Mouse (Mus musculus): ENCODE measurements around the gene Rbm5. TPM values are rescaled to one million over a fixed set of nuclear protein-coding genes. Genes with fewer than 3 reads are reported as not detected.

Rbm5 gene
- polyA plus RNA-seq (2015; fragmentation: Nextera tagmentation; extraction: Ambion mirVana): 183 and 187 TPM in 2 replicates

DNA sequence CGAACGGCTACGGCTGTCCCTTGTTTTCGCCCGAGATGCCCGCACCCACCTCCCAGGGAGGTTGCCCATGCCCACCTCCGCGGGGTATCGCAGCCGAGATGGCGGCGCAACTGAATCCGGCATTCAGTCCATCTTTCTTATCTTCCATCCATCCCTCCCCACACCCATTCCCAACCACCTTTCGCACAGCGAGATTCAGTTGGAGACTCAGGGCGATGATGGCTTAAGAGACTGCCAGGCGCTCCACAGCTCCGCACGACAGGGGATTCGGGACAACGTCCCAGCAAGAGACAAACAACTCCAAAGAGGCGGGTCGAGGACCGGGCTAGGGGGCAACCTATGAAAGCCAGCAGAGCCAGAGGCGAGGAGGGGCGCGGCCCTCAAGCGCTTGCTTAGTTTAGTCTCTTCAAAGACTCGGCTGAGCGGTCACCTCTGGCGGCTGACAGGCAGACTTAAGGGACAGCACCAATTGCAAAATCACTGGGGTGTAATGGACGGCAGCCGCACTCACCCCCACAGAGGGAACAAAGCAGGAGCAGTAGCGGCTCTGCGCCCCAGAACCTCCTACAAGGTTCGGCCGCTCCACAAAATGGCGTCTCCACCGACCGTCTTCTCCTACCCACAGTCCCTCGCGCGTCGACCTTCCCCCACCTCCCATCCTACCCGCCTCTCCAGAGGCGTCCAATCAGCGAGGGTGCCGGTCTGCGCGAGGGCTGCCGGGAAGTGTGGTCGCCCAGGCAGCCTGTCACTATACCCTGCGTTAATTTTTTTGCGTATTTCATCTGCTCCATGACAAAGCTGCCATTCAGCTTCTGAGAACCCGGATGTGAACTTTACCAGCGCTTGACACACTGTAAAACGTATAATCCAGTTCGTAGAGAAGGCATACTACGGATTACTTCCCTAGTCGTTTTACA, at the start of gene Rbm5:
Gene Rbm5 (minus strand): TSS at position 623 of the 917 bp plus-strand sequence.
- H3K36me3 ChIP-seq (ENCODE audit: control insufficient read depth, insufficient read depth, low read length): peaks cover 15% of the 10 kb centered on the region
- ATAC-seq (ENCODE audit: insufficient read depth, low FRiP score): peak; percentile 100
- H3K4me3 ChIP-seq (replicated peaks; ENCODE audit: low read length): peak within 1 kb of the TSS; percentile 100
- peaks cover 8% of the 10 kb centered on the region for H3K4me1 ChIP-seq (ENCODE audit: control insufficient read depth, insufficient read depth, low read length)
- under 1% methylated on average over 60 of the region's 60 CpGs for WGBS
- H3K27ac ChIP-seq (ENCODE audit: low read length): peak within 1 kb of the TSS; percentile 91
- H3K4me2 ChIP-seq (ENCODE audit: low read depth, low read length): peak within 1 kb of the TSS; percentile 76
- no peaks in the 10 kb centered on the region for H3K27me3 ChIP-seq (ENCODE audit: control insufficient read depth, insufficient read depth, low read length)
- H3K9ac ChIP-seq (ENCODE audit: low read length): peak within 1 kb of the TSS; percentile 99
- H3K9me3 ChIP-seq (replicated peaks; ENCODE audit: control insufficient read depth, low read length): no peaks in the 10 kb centered on the region

DNA sequence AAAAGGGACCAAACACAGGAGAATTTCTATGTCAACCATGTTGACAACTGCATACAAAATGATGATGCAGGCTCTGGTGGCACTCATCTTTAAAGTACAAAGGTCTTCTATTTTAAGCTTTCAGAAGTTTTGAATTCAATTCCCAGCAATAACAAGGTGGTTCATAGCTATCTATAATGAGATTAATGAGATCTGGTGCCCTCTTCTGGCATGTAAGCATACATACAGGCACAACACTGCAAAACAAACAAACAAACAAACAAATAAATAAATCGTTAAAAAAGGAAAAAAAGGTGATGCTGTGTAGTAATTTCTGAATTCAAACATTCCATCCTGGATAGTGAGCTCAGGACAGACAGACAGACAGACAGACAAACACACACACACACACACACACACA, 41.3 kb upstream of the Rbm5 start:
- H3K4me2 ChIP-seq (ENCODE audit: low read depth, low read length): no peak overlapping the region
- ATAC-seq (ENCODE audit: insufficient read depth, low FRiP score): no peak
- H3K9me3 ChIP-seq (replicated peaks; ENCODE audit: control insufficient read depth, low read length): no peaks in the 10 kb centered on the region
- no peaks in the 10 kb centered on the region for H3K27me3 ChIP-seq (ENCODE audit: control insufficient read depth, insufficient read depth, low read length)
- H3K9ac ChIP-seq (ENCODE audit: low read length): no peak overlapping the region
- H3K27ac ChIP-seq (ENCODE audit: low read length): no peak overlapping the region
- H3K4me3 ChIP-seq (replicated peaks; ENCODE audit: low read length): no peak overlapping the region
- no peaks in the 10 kb centered on the region for H3K4me1 ChIP-seq (ENCODE audit: control insufficient read depth, insufficient read depth, low read length)
- H3K36me3 ChIP-seq (ENCODE audit: control insufficient read depth, insufficient read depth, low read length): peaks cover 11% of the 10 kb centered on the region
- 91% methylated on average over 1 of the region's 1 CpGs for WGBS

DNA sequence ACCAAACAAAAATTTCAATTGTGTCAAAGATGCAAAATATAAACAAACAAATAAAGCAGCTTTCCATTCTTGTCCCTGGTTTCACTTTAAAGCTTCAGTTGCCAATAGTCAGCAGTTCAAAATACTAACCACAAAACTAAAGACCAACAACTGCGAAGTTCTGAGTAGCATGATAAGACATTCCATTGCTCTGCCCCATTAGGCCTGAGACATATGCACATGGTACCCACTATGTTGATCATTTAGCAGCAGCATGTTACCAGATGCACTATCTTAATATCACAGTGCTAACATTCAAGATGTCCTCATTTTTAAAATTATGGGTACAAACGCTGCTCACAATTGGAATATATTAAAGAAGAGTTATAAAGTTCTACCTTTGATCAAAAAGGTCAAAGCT, 40.2 kb upstream of the Rbm5 start:
- no peaks in the 10 kb centered on the region for H3K4me1 ChIP-seq (ENCODE audit: control insufficient read depth, insufficient read depth, low read length)
- H3K9me3 ChIP-seq (replicated peaks; ENCODE audit: control insufficient read depth, low read length): no peaks in the 10 kb centered on the region
- no peak for ATAC-seq (ENCODE audit: insufficient read depth, low FRiP score)
- no peak overlapping the region for H3K4me3 ChIP-seq (replicated peaks; ENCODE audit: low read length)
- H3K27me3 ChIP-seq (ENCODE audit: control insufficient read depth, insufficient read depth, low read length): no peaks in the 10 kb centered on the region
- H3K27ac ChIP-seq (ENCODE audit: low read length): no peak overlapping the region
- H3K9ac ChIP-seq (ENCODE audit: low read length): no peak overlapping the region
- H3K4me2 ChIP-seq (ENCODE audit: low read depth, low read length): no peak overlapping the region
- H3K36me3 ChIP-seq (ENCODE audit: control insufficient read depth, insufficient read depth, low read length): peaks cover 5% of the 10 kb centered on the region
- WGBS: 92% methylated on average over 2 of the region's 2 CpGs

DNA sequence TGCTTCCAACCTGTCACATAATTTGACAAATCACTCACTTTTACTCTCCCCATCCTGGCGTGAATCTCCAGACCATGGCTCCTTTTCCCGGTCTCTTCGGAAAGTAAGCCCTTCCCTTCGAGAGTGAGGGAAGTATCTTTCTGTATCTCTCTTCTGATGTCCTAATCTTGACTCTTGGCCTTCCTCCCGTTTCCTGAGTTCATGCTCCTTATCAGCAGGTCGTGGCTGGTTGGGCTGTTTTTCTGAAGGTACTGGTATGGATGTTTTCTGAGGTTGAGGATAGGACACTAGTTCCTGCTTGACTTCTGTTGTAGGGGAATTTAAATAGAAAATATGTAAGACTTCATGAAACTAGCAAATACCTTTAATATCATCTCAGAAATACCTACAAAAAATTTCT, 20.9 kb upstream of the Rbm5 start:
- H3K9me3 ChIP-seq (replicated peaks; ENCODE audit: control insufficient read depth, low read length): no peaks in the 10 kb centered on the region
- H3K36me3 ChIP-seq (ENCODE audit: control insufficient read depth, insufficient read depth, low read length): peaks cover 11% of the 10 kb centered on the region
- 67% methylated on average over 6 of the region's 6 CpGs for WGBS
- H3K27me3 ChIP-seq (ENCODE audit: control insufficient read depth, insufficient read depth, low read length): no peaks in the 10 kb centered on the region
- no peak for ATAC-seq (ENCODE audit: insufficient read depth, low FRiP score)
- H3K27ac ChIP-seq (ENCODE audit: low read length): no peak overlapping the region
- no peaks in the 10 kb centered on the region for H3K4me1 ChIP-seq (ENCODE audit: control insufficient read depth, insufficient read depth, low read length)
- no peak overlapping the region for H3K9ac ChIP-seq (ENCODE audit: low read length)
- no peak overlapping the region for H3K4me3 ChIP-seq (replicated peaks; ENCODE audit: low read length)
- no peak overlapping the region for H3K4me2 ChIP-seq (ENCODE audit: low read depth, low read length)

DNA sequence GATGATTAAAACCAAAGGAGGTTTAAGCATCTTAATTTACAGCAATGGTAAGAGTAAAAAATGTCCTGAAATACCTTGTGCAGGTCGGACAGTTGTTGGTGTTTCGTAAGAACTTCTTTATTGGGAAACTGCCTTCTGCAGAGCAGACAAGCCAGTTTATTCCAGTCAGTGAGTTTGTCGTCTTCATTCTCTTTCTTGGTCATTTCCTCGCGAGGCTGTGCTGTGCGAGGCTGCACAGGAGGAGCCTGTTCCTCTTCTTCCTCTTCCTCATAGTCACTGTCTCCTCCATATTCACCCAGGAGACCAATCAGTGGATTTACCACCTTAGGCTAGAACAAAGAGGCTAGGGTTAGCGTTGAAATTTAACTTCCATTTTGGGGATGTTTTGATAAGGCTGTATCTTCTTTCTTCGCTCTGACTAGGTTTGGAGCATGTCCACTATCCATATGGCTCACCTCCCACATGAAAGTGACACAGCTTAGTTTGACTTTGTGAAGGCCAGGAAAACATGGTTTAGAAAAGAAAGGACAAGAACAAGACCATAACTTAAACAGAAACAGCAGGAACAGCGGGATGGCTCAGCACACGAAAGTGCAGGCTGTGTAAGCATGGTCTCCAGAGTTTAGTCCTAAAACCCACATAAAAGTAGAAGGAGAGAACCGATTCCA, 11.9 kb upstream of the Rbm5 start:
- Histone ChIP-seq H3K9me3 (replicated peaks; ENCODE audit: control insufficient read depth, low read length) (no peaks in the 10 kb centered on the region), H3K27me3 (ENCODE audit: control insufficient read depth, insufficient read depth, low read length) (no peaks in the 10 kb centered on the region), H3K4me3 (replicated peaks; ENCODE audit: low read length) (no peak overlapping the region), H3K9ac (ENCODE audit: low read length) (no peak overlapping the region), H3K4me2 (ENCODE audit: low read depth, low read length) (no peak overlapping the region), H3K4me1 (ENCODE audit: control insufficient read depth, insufficient read depth, low read length) (no peaks in the 10 kb centered on the region), H3K36me3 (ENCODE audit: control insufficient read depth, insufficient read depth, low read length) (peaks cover 18% of the 10 kb centered on the region), H3K27ac (ENCODE audit: low read length) (no peak overlapping the region)
- WGBS: 92% methylated on average over 11 of the region's 11 CpGs
- ATAC-seq (ENCODE audit: insufficient read depth, low FRiP score): no peak

DNA sequence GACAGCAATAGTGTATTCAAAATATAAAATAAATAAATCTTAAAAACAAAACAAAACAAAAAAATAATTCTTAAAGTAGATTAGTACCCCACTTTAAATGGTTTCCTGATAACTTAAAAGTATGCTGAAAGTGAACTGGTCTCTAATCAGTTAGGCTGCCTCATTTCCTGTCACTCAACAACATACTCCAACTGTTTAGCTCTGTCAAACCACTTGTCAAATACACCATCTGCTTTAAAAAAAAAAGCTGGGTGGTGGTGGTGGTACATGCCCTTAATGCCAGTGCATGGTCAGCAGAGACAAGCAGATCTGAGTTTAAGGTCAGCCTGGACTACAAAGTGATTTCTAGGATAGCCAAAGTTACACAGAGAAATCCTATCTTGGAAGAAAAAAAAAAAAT, 6.0 kb upstream of the Rbm5 start:
- ATAC-seq (ENCODE audit: insufficient read depth, low FRiP score): no peak
- Histone ChIP-seq H3K4me3 (replicated peaks; ENCODE audit: low read length) (no peak overlapping the region), H3K9ac (ENCODE audit: low read length) (no peak overlapping the region), H3K4me2 (ENCODE audit: low read depth, low read length) (no peak overlapping the region), H3K27me3 (ENCODE audit: control insufficient read depth, insufficient read depth, low read length) (no peaks in the 10 kb centered on the region), H3K27ac (ENCODE audit: low read length) (no peak overlapping the region), H3K4me1 (ENCODE audit: control insufficient read depth, insufficient read depth, low read length) (no peaks in the 10 kb centered on the region), H3K9me3 (replicated peaks; ENCODE audit: control insufficient read depth, low read length) (no peaks in the 10 kb centered on the region), H3K36me3 (ENCODE audit: control insufficient read depth, insufficient read depth, low read length) (peaks cover 4% of the 10 kb centered on the region)

DNA sequence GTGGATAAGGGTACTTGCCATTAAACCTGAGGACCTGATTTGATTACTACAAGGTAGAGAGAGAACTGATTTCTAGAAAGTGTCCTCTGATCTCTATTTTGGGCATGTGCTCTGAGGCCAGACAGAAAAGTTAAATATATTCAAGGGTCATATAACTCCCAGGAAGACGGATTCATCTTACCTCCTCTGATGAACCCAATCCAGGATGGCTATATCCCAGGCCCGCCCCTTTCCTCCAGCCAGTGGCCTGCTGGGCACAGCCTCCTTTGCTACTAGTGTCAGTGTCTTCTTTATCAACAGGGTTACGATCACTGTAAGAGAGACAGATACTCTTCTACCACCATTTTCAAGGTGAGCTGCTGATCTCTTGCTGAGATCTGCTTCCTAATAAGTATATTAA, 3.6 kb upstream of the Rbm5 start:
- Histone ChIP-seq H3K4me2 (ENCODE audit: low read depth, low read length) (no peak overlapping the region), H3K36me3 (ENCODE audit: control insufficient read depth, insufficient read depth, low read length) (peaks cover 4% of the 10 kb centered on the region), H3K27ac (ENCODE audit: low read length) (no peak overlapping the region), H3K27me3 (ENCODE audit: control insufficient read depth, insufficient read depth, low read length) (no peaks in the 10 kb centered on the region), H3K4me1 (ENCODE audit: control insufficient read depth, insufficient read depth, low read length) (peaks cover 1% of the 10 kb centered on the region), H3K9ac (ENCODE audit: low read length) (no peak overlapping the region), H3K4me3 (replicated peaks; ENCODE audit: low read length) (no peak overlapping the region), H3K9me3 (replicated peaks; ENCODE audit: control insufficient read depth, low read length) (no peaks in the 10 kb centered on the region)
- 95% methylated on average over 3 of the region's 3 CpGs for WGBS
- no peak for ATAC-seq (ENCODE audit: insufficient read depth, low FRiP score)

DNA sequence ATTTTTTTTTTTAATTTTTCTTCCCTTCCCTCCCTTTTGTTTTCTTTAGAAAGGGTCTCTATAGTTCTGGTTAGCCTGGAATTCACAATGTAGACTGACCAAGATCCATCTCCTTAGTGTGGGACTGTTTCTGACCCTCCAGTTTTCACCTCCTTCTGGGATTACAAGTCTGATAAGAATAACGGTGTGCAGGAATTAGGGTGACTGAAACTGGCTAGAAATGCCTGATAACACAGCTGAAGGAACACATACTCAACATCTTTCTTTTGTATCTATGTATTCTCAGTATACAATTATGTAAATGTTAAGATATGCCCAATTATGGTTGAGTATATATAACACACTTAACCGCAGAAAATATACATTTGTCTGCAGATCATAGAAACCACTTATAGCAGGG, 986 bp upstream of the Rbm5 start:
- H3K36me3 ChIP-seq (ENCODE audit: control insufficient read depth, insufficient read depth, low read length): peaks cover 12% of the 10 kb centered on the region
- no peaks in the 10 kb centered on the region for H3K27me3 ChIP-seq (ENCODE audit: control insufficient read depth, insufficient read depth, low read length)
- no peak overlapping the region for H3K4me2 ChIP-seq (ENCODE audit: low read depth, low read length)
- H3K9ac ChIP-seq (ENCODE audit: low read length): no peak overlapping the region
- no peaks in the 10 kb centered on the region for H3K9me3 ChIP-seq (replicated peaks; ENCODE audit: control insufficient read depth, low read length)
- 65% methylated on average over 2 of the region's 2 CpGs for WGBS
- peaks cover 8% of the 10 kb centered on the region for H3K4me1 ChIP-seq (ENCODE audit: control insufficient read depth, insufficient read depth, low read length)
- H3K27ac ChIP-seq (ENCODE audit: low read length): no peak overlapping the region
- ATAC-seq (ENCODE audit: insufficient read depth, low FRiP score): no peak
- no peak overlapping the region for H3K4me3 ChIP-seq (replicated peaks; ENCODE audit: low read length)

DNA sequence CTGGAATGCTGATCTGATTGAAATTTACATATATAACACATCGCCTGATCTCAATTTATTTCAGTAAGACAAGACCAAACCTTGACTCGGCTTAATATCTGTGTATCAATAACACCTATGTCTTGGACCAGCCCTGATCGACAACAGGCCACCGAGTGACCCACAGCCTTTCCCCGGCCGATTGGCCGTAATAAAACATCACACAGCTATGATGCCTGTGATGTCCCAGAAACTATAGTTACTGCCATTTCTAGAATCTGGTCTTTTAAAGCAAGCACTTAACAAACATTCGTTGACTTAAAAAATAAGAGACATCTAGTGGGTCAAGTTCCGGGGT, 791 bp downstream of the Rbm5 start:
- H3K4me2 ChIP-seq (ENCODE audit: low read depth, low read length): peak overlapping the region; percentile 76
- WGBS: under 1% methylated on average over 9 of the region's 9 CpGs
- peaks cover 19% of the 10 kb centered on the region for H3K36me3 ChIP-seq (ENCODE audit: control insufficient read depth, insufficient read depth, low read length)

More for the DNA sequence above, 791 bp downstream of the Rbm5 start:
- H3K27ac ChIP-seq (ENCODE audit: low read length): peak overlapping the region; percentile 91; the same call in 1 of the 2 replicates
- H3K9me3 ChIP-seq (replicated peaks; ENCODE audit: control insufficient read depth, low read length): no peaks in the 10 kb centered on the region
- H3K27me3 ChIP-seq (ENCODE audit: control insufficient read depth, insufficient read depth, low read length): no peaks in the 10 kb centered on the region
- H3K9ac ChIP-seq (ENCODE audit: low read length): peak overlapping the region; percentile 99
- H3K4me3 ChIP-seq (replicated peaks; ENCODE audit: low read length): peak overlapping the region; percentile 100
- ATAC-seq (ENCODE audit: insufficient read depth, low FRiP score): no peak
- peaks cover 8% of the 10 kb centered on the region for H3K4me1 ChIP-seq (ENCODE audit: control insufficient read depth, insufficient read depth, low read length)

Data from stomach, embryonic 16.5 days (tissue).